Mouse (Mus musculus) spleen, postnatal 4 days (tissue): ENCODE data around the gene Nrd1.
A peak's percentile ranks its signal among the peaks of the same experiment; 100 is the strongest.

Experiments
- DNase-seq, 2 experiments: peaks; one replicate each; pipeline ENCODE4 v3.0.0; 2022; ENCODE audit warnings: low spot score in 2 of 2

The Nrd1 gene

GRCm38 (mm10) chr4:108999999-109000950, at the start of gene Nrd1:
TSS of gene Nrd1 (plus strand) at chr4:109000655.
- DNase-seq: peak; percentile 98 to 99

GRCm38 (mm10) chr4:108951663-108952062, 48.8 kb upstream of the Nrd1 start:
- DNase-seq: no peak

DNA sequence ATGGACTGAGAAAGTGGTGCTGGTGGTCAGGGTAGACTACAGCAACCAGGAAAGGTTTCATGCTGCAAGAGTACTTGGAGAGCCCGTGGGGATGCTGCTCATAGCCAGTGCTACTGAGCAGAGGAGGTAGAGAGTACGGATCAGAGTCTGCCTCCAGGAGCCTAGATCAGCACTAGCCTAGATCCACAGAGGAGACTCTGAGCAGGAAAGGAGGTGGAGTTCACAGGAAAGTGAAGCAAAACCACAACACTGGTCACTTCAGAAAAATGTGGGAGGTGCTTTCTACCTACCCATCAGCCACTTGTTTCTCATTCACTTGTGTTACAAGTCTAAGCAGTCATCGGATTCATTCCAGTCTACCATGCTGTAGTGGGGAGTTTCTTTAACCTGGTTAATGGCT, 40.8 kb upstream of the Nrd1 start:
- no peak for DNase-seq

GRCm38 (mm10) chr4:108960619-108961460, 39.6 kb upstream of the Nrd1 start:
- no peak for DNase-seq

GRCm38 (mm10) chr4:108963017-108963416, 37.4 kb upstream of the Nrd1 start:
- no peak for DNase-seq

DNA sequence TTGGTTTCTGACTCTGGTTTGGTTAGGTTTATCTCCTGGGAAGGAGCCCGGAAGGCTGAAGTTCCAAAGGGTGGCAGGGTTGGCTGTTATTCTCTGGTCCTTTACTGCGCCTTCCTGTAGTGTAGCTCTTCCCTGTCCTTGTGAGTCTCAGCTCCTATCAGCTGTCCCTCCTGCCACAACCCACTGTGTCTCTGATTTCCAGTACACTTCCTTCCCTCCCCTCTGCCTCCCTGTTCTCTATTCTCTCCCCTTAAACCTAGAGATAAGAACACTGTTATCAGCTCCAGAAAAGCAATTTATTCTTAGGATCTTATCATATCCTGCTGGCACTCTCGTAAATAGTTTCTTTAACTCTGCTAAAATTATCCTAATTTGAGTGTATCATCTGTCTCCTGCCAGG, 30.9 kb upstream of the Nrd1 start:
- no peak for DNase-seq

- DNase-seq: no peak
Measured at GRCm38 (mm10) chr4:108971054-108971453, 29.4 kb upstream of the Nrd1 start.

DNA sequence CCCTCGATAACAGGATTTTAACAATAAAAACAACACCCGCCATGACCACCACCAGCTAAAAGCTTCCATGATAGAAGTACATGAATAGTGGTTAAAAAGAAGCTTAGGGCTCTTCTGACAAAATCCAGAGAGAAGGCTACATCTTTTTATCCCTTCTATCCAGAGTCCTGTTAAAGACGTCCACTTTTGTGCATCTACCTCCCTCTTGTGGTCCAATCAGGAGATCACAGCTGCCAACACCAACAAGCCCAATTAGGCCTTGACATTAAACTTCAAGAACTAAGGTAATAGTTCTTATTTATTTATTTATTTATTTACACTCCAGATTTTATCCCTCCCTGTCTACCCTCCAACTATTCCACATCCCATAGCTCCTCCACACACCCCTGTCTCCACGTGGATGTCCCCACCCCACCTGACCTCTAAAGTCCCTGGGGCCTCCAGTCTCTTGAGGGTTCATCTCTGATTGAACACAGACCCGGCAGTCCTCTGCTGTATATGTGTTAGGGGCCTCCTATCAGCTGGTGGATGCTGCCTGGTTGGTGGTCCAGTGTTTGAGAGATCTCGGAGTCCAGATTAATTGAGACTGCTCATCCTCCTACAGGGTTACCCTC, 23.9 kb upstream of the Nrd1 start:
- DNase-seq: peak in 1 of 2 experiments; percentile 39

DNA sequence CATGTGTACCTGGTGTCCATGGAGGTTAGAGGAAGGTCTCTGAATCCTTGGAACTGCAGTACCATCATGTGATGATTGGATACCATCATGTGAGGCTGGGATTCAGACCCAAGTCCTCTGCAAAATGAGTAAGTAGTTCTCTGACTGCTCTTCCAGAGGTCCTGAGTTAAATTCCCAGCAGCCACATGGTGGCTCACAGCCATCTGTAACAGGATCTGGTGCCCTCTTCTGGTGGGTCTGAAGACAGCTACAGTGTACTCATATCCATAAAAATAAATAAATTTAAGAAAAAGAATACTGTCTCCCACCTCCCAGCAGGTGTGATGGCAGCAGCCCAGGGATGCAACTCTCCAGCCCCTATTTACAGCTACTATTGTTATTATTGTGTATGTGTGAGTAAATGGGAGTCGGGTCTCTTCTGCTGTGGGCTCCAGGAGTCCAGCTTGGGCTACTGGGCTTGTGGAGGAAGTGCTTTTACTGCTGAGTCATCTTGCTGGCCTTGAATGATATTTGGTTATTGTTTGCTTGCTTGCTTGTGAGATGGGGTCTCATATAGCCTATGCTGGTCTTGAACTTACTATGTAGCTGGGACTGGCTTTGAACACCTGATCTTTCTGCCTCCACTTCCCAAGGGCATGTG, 13.5 kb upstream of the Nrd1 start:
- no peak for DNase-seq

- no peak for DNase-seq
Measured at GRCm38 (mm10) chr4:108987473-108987842, 13.0 kb upstream of the Nrd1 start.

DNA sequence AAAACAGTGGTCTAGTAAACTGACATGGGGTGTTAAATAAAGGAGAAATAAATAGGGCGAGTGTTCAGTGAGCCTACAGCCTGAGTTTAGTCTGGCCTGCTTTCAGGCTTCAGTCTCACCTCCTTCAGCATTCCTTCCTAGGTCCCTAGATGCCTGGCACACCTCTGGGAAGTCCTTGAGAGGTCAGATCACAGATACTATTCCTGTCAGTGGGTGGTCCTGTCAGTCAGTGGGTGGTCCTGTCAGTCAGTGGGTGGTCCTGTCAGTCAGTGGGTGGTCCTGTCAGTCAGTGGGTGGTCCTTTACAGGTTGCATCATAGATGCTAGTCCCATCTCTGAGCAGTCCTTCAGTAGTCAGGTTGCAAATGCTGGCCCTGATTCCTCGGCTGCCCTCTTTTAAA, 11.0 kb upstream of the Nrd1 start:
- no peak for DNase-seq

DNA sequence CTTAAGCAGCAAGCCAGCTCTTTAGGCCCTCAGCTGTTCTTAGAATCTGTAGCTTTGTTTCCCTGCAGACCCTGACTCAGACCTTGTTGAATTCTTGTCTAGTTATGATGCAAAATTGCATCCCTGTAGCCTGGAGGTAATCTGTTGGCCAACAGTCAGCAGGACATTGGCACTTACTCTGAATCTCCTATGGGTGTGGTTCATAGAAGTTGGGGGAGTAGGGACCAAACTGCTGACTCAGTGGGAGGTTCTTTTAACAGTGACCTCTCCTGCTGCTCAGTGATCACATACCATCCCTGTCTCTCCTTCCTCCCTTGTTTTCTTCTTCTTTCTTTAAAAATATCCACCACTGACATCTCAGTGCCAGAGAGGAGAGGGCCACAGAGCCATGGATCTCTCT, 10.4 kb upstream of the Nrd1 start:
- no peak for DNase-seq

- DNase-seq: no peak
Measured at GRCm38 (mm10) chr4:108990571-108990970, 9.9 kb upstream of the Nrd1 start.

DNA sequence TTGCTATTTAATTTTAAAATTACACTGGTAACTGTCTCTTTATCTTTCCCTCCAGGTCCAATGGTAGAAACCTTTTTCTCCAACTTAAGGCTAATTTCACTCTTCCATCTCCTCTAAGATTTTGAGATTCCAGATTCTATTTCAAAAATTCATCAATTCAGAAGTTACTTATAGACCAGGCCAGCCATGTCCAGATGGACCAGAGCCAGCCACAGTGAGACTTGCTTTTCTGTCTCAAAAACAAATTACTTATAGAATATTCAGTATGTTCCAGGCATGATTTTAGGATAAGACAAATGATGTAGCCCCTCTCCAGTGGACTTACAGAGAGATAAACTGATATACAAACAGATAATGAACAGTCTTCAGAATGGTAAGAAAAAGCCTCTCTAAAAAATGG, 8.6 kb upstream of the Nrd1 start:
- no peak for DNase-seq

- no peak for DNase-seq
Measured at GRCm38 (mm10) chr4:108992978-108993377, 7.5 kb upstream of the Nrd1 start.

DNA sequence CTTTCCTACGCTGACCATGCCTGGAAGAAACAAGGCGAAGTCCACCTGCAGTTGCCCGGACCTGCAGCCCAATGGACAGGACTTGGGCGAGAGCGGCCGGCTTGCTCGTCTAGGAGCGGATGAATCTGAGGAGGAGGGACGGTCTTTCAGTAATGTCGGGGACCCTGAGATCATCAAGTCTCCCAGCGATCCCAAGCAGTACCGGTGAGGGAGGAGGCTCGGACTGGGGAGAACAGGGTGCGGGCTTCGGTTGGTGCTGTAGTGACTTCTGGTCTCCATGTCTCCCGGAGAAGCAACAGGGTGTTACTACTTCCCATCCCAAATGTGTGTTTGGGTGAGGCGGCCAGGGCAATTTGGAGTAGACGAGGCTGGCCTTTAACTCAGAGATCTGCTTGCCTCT, 506 bp downstream of the Nrd1 start:
- no peak for DNase-seq

DNA sequence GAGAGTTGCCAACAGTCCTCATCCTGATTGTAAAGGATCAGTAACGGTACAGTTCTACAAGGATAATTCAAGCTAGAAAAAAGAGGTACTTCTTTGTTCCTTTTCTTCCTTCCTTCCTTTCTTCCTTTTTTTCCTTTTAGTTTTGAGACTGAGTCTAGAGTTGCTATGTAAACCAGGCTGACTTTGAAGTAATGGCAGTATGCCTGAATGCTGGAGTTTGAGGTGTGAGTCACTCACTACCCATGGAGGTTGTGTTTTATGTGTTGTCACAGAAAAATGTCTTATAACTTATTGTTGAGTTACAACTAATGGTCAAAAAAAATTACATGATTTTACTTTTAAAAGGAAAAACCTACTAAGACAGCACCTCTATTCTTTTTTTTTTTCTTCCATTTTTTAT, 7.6 kb downstream of the Nrd1 start:
- DNase-seq: no peak

DNA sequence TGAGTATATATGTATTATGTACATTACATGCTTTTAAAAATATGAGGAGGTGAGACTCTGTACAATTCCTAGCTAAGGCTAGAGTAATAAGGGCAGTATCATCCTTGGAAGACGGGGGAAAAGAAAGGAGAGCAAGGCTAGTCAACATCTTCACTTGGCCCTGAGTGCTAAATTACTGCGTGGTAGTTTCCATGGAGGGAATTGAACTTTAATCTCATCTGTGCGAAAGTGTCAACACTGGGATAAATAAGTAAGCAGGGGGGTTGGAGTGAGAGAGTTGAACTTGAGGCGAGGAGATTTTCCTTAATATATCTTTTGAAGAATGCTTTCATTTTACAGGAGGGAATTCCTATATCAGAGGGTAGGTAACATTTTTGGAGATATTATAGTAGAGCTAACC, 13.6 kb downstream of the Nrd1 start:
- DNase-seq: no peak

DNA sequence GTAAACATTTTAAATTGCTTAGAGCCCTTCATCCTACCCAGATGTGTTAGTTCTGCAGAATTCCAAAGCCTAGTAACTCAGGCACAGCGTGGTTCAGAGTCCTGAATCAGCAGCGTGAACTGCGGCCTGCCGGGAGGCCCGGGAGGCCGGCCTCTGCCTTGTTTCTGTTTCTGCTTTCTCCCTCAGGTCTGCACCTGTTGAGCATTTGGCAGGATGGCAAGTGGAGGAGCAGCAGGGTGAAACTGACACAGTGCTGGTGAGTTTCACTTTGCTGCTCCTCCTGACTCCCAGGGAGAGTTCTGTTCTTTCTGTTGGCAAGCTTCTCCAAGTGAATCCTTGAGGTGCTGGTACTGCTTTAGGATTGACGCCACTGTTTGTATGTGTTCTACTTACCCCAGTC, 17.0 kb downstream of the Nrd1 start:
- no peak for DNase-seq

GRCm38 (mm10) chr4:109019301-109019700, 18.8 kb downstream of the Nrd1 start:
- no peak for DNase-seq

DNA sequence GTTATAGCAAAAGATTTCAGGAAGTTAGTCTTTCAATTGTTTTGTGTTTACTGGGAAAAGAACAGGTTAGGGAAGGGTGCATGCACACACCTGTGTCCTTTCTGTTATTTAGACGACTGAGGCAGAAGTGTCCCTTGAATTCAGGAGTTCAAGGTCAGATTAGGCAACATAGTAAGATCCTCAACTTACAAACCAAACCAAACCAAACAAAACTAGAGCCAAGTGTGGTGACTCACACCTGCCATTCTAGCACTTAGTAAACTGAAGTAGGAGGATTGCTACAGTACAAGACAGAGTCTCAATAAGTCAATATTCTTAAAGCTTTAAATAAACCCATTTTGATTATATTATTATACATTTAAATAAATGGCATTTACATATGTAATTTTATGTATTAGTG, 21.5 kb downstream of the Nrd1 start:
- no peak for DNase-seq

GRCm38 (mm10) chr4:109025061-109025460, 24.6 kb downstream of the Nrd1 start:
- DNase-seq: no peak
